Mouse (Mus musculus): ENCODE data around the gene Hist1h4f.
"Not testable (repeated sequence)": the region's sequence is repeated elsewhere in the genome, so short reads cannot be mapped to it uniquely, and the experiment has no call there.

Gene Hist1h4f

GRCm38 (mm10) chr13:23560699-23561098 lies 9.3 kb upstream of the Hist1h4f start:
- in situ Hi-C loops (cut with MboI, MseI): loop anchor here (25.0 kb wide), 2 partner anchors 1052 to 1748 kb away; partner anchors contain the start of genes Hist1h2ao, Hist1h2bq and Hist1h4m

DNA sequence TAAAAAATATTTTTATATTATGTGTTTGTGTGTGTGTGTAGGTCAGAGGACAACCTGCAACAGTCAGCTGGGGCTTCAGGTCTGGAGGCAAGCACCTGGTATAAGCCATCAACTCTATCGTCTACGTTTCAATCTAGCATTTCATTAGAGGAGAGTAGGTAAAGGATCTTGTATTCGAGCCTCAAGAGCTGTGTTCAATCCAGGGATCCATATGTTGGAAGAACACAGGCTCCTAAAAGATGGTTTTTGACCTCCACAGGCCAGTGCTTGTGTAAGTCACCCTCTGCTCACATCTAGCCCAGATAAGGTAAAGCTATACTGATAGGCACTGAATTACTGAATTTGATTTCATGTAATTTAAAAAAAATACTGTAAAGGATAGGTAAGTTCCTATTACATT lies 5.5 kb upstream of the Hist1h4f start:
- in situ Hi-C loops (cut with MboI, MseI): loop anchor here (25.0 kb wide), 2 partner anchors 1055 to 1745 kb away; partner anchors contain the start of genes Hist1h2ao, Hist1h2bq and Hist1h4m

- in situ Hi-C loops (cut with MboI, MseI): loop anchor here (25.0 kb wide), 2 partner anchors 1056 to 1744 kb away; partner anchors contain the start of genes Hist1h2ao, Hist1h2bq and Hist1h4m
Observed at GRCm38 (mm10) chr13:23555839-23556416, 4.5 kb upstream of the Hist1h4f start.

- in situ Hi-C loops (cut with MboI, MseI): loop anchor here (25.0 kb wide), 2 partner anchors 1057 to 1743 kb away; partner anchors contain the start of genes Hist1h2ao, Hist1h2bq and Hist1h4m
Observed at GRCm38 (mm10) chr13:23554925-23555838, 3.7 kb upstream of the Hist1h4f start.

DNA sequence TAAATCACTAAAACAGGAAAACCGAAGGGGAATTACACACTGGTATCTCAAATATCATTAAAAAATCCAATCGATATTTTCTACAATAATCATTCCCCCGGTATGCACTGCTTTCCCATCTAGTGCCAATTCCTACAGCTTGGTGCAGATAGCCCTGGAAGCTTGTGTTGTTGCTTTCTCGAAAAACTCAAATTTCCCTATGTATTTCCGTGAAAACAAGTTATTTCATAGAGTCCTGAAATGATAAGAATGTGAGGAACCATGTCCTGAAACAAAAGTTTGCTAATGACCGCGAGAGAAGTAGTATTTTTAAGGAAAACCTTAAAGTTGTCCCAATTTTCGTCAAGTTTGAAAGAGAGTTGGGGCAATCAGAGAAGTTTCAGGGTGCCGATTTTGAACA lies 2.9 kb upstream of the Hist1h4f start:
- in situ Hi-C loops (cut with MboI, MseI): loop anchor here (25.0 kb wide), 2 partner anchors 1058 to 1742 kb away; partner anchors contain the start of genes Hist1h2ao, Hist1h2bq and Hist1h4m

DNA sequence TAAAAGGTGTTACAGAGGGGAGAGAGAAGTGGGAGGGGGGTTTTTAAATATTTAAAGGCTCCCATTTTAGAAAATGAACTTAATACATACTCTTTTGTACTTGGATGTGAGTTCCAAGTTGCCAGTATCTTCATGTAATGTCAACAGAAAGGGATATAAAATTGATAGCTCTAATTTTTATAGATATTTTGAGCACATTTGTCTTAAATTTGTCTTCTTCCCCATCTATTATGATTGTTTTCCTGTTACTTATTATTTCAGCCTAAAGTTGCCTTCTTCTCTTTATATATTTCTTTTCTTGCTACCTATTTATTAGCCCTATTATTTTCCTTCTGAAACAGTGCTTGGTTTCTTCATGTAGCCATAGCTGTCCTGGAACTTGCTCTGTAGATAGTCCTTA lies 1.5 kb upstream of the Hist1h4f start, which contains the start of gene Hist1h1d:
TSS of gene Hist1h1d (plus strand) at position 301 of the 400 bp plus-strand sequence.
- in situ Hi-C loops (cut with MboI, MseI): loop anchor here (25.0 kb wide), 2 partner anchors 1059 to 1741 kb away; partner anchors contain the start of genes Hist1h2ao, Hist1h2bq and Hist1h4m

GRCm38 (mm10) chr13:23551931-23552914 lies 775 bp upstream of the Hist1h4f start:
- in situ Hi-C loops (cut with MboI, MseI): loop anchor here (25.0 kb wide), 2 partner anchors 1060 to 1740 kb away; partner anchors contain the start of genes Hist1h2ao, Hist1h2bq and Hist1h4m

DNA sequence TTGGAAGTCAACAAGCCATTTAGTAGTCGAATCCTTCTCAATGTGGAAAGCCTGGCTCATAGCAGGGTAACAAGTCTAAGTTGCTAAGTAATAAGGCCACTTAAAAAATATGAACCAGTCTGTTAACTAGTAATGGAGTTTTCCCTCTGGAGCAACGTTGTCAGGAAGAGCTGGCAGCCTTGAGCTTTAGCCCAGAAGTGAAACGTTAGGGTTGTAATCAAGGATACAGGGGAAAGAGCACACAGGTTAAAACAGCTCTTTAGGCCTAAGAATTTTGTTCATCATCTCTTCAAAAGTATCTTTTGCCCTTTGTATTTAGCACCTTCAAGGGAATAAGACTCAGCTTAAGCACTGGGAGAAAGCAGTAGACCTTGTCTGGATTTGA lies 695 bp downstream of the Hist1h4f start:
- in situ Hi-C loops (cut with MboI, MseI): loop anchor here (25.0 kb wide), 2 partner anchors 1062 to 1738 kb away; partner anchors contain the start of genes Hist1h2ao, Hist1h2bq and Hist1h4m

DNA sequence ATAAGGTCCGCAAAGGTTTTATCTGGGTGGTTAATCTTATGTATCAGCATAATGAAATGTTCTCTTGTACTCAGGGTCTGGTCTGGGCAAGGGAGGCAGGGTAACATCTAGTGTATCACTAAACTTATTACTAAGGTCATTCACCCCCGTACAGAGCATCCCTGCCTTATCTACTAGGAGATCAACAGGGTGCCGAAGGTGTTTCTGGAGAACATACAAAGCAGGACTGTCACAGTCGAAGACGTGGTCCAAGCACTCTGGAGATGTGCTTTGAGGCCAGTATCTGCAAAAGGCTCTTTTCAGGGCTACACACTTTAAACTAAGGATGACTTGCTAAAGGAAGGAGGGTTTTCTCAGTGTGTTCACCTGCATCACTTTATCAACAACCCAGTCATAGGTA lies 4.8 kb downstream of the Hist1h4f start:
- in situ Hi-C loops (cut with MboI, MseI): no loop called here

DNA sequence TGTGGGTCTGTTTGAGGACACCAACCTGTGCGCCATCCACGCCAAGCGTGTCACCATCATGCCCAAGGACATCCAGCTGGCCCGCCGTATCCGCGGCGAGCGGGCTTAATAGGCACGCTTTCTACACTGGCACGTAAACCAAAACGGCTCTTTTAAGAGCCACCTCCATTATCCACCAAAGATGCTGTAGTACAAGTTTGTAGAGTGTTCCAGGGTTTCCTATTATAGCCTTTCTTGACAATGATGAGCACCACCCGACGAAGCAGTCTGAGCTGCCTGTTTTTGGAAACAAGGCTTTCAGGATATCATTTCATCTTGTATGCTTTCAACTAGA lies 6.7 kb downstream of the Hist1h4f start:
- in situ Hi-C loops (cut with MboI, MseI): not testable (repeated sequence)

- in situ Hi-C loops (cut with MboI, MseI): no loop called here
Observed at GRCm38 (mm10) chr13:23543965-23544786, 7.3 kb downstream of the Hist1h4f start, which contains the start of gene Hist1h3f. Hist1h3f (plus strand) TSS chr13:23544052.

GRCm38 (mm10) chr13:23542999-23543607 lies 8.3 kb downstream of the Hist1h4f start, which contains the start of gene Hist1h2bh:
Hist1h2bh (minus strand) TSS chr13:23543392.
- in situ Hi-C loops (cut with MboI, MseI): not testable (repeated sequence)

- in situ Hi-C loops (cut with MboI, MseI): not testable (repeated sequence)
Observed at GRCm38 (mm10) chr13:23542225-23542980, 9.0 kb downstream of the Hist1h4f start.

GRCm38 (mm10) chr13:23541497-23541896 lies 10.0 kb downstream of the Hist1h4f start:
- in situ Hi-C loops (cut with MboI, MseI): no loop called here

GRCm38 (mm10) chr13:23539821-23540220 lies 11.6 kb downstream of the Hist1h4f start:
- in situ Hi-C loops (cut with MboI, MseI): loop anchor here (10.0 kb wide), 2 partner anchors 45 to 1505 kb away; partner anchors contain the start of genes Hist1h2ah, Hist1h2bk and Hist1h4d

DNA sequence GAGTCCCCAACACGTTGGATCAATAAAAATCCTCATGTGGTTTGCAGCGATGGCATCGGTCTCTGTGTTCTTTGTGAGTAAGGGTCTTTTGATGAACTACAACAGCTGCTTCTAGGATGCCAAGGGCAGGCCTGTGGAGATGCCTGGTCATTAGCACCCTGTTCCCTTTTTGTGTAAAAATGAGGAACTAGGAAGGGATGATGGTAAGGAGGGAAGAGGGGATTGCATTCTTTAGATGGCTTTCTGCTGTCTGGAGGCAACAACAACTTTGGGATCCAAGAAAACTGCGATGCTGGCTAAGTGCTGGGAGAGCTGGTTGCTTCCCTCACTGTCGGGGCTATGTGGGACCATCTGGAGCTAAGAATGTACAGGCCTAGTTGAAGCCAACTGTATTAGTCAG lies 13.2 kb downstream of the Hist1h4f start:
- in situ Hi-C loops (cut with MboI, MseI): loop anchor here (10.0 kb wide), 2 partner anchors 47 to 1503 kb away; partner anchors contain the start of genes Hist1h2ah, Hist1h2bk and Hist1h4d

DNA sequence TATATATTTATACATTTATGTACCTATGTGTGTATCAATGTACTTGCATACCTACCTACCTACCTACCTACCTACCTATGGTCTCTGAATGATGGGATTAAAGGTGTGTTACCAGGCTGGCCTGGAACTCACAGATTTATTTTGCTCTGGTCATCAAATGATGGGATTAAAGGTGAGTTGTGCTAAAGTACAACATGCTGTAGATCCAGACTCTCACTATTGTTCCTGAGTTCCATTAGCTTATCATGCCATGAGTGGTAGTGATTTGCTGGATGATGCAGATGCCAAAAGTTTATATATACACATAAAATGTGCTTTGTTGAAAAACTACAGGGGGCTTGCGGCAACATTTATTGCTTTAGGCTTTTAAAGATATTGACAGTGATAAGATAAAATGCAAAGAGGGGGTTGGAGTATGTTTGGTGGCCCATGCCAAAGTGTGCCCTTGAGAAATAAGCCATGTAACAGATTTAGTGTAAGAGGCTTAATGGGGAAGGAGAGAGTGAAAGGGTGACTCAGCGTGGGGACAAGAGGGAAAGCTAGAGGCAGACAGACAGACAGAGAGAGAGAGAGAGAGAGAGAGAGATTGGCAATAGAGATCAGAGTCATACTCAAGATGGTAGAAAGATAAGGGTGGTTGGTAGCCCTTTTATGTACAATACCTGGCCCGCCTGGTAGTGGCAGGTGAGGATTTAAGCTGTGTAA lies 14.3 kb downstream of the Hist1h4f start:
- in situ Hi-C loops (cut with MboI, MseI): loop anchor here (10.0 kb wide), 2 partner anchors 48 to 1502 kb away; partner anchors contain the start of genes Hist1h2ah, Hist1h2bk and Hist1h4d

Measured in regulatory T cell (primary cell).